Mouse (Mus musculus): ENCODE results near the gene Slc16a10. TPM values are rescaled to one million over a fixed set of nuclear protein-coding genes. Genes with fewer than 3 reads are reported as not detected.

Slc16a10 gene
- polyA plus RNA-seq, 1 experiment from 2014 or later, result 2.2 TPM

GRCm38 (mm10) chr10:40135807-40136778 lies 6.0 kb downstream of the Slc16a10 start:
- Histone ChIP-seq H3K27ac (ENCODE audit: low read length) (no peak overlapping the region), H3K4me3 (replicated peaks; ENCODE audit: low read length) (no peak overlapping the region), H3K36me3 (ENCODE audit: control insufficient read depth, insufficient read depth) (no peaks in the 10 kb centered on the region), H3K27me3 (replicated peaks; ENCODE audit: control insufficient read depth, insufficient read depth, low read length) (0 out of 2 replicates have a peak, but pooled peaks cover 2% of the 10 kb centered on the region), H3K4me1 (replicated peaks; ENCODE audit: control insufficient read depth, insufficient read depth, low read length) (no peaks in the 10 kb centered on the region; the same call in 1 of the 2 replicates), H3K9ac (replicated peaks; ENCODE audit: low read depth, low read length) (no peak overlapping the region), H3K4me2 (ENCODE audit: low read length) (no peak overlapping the region), H3K9me3 (ENCODE audit: control insufficient read depth, low read length) (no peaks in the 10 kb centered on the region)
- ATAC-seq, result no peak
- 67% methylated on average over 9 of the region's 9 CpGs for WGBS

GRCm38 (mm10) chr10:40134906-40135305 lies 7.2 kb downstream of the Slc16a10 start:
- no peak overlapping the region for H3K27ac ChIP-seq (ENCODE audit: low read length)
- H3K27me3 ChIP-seq (replicated peaks; ENCODE audit: control insufficient read depth, insufficient read depth, low read length), result no peaks in the 10 kb centered on the region
- H3K9me3 ChIP-seq (ENCODE audit: control insufficient read depth, low read length), result no peaks in the 10 kb centered on the region
- no peaks in the 10 kb centered on the region for H3K36me3 ChIP-seq (ENCODE audit: control insufficient read depth, insufficient read depth)
- ATAC-seq, result no peak
- no peak overlapping the region for H3K9ac ChIP-seq (replicated peaks; ENCODE audit: low read depth, low read length)
- H3K4me3 ChIP-seq (replicated peaks; ENCODE audit: low read length), result no peak overlapping the region
- 91% methylated on average over 6 of the region's 6 CpGs for WGBS
- H3K4me2 ChIP-seq (ENCODE audit: low read length), result no peak overlapping the region
- H3K4me1 ChIP-seq (replicated peaks; ENCODE audit: control insufficient read depth, insufficient read depth, low read length), result no peaks in the 10 kb centered on the region; the same call in 1 of the 2 replicates

- no peak overlapping the region for H3K27ac ChIP-seq (ENCODE audit: low read length)
- WGBS, result 90% methylated on average over 1 of the region's 1 CpGs
- no peaks in the 10 kb centered on the region for H3K36me3 ChIP-seq (ENCODE audit: control insufficient read depth, insufficient read depth)
- no peaks in the 10 kb centered on the region for H3K9me3 ChIP-seq (ENCODE audit: control insufficient read depth, low read length)
- no peaks in the 10 kb centered on the region for H3K27me3 ChIP-seq (replicated peaks; ENCODE audit: control insufficient read depth, insufficient read depth, low read length)
- no peak for ATAC-seq
- H3K9ac ChIP-seq (replicated peaks; ENCODE audit: low read depth, low read length), result no peak overlapping the region
- no peaks in the 10 kb centered on the region; the same call in 1 of the 2 replicates for H3K4me1 ChIP-seq (replicated peaks; ENCODE audit: control insufficient read depth, insufficient read depth, low read length)
- no peak overlapping the region for H3K4me3 ChIP-seq (replicated peaks; ENCODE audit: low read length)
- H3K4me2 ChIP-seq (ENCODE audit: low read length), result no peak overlapping the region
Measured at GRCm38 (mm10) chr10:40133636-40134035, 8.4 kb downstream of the Slc16a10 start.

- Histone ChIP-seq H3K4me1 (replicated peaks; ENCODE audit: control insufficient read depth, insufficient read depth, low read length) (no peaks in the 10 kb centered on the region; the same call in 1 of the 2 replicates), H3K9ac (replicated peaks; ENCODE audit: low read depth, low read length) (no peak overlapping the region), H3K27me3 (replicated peaks; ENCODE audit: control insufficient read depth, insufficient read depth, low read length) (no peaks in the 10 kb centered on the region), H3K9me3 (ENCODE audit: control insufficient read depth, low read length) (no peaks in the 10 kb centered on the region), H3K4me3 (replicated peaks; ENCODE audit: low read length) (no peak overlapping the region), H3K4me2 (ENCODE audit: low read length) (no peak overlapping the region), H3K27ac (ENCODE audit: low read length) (no peak overlapping the region), H3K36me3 (ENCODE audit: control insufficient read depth, insufficient read depth) (no peaks in the 10 kb centered on the region)
- 90% methylated on average over 9 of the region's 9 CpGs for WGBS
- no peak for ATAC-seq
Measured at GRCm38 (mm10) chr10:40131690-40132418, 10.2 kb downstream of the Slc16a10 start.

GRCm38 (mm10) chr10:40130126-40130525 lies 11.9 kb downstream of the Slc16a10 start:
- WGBS, result 91% methylated on average over 1 of the region's 1 CpGs

GRCm38 (mm10) chr10:40129134-40129533 lies 12.9 kb downstream of the Slc16a10 start:
- Histone ChIP-seq H3K4me1 (replicated peaks; ENCODE audit: control insufficient read depth, insufficient read depth, low read length) (no peaks in the 10 kb centered on the region), H3K9me3 (ENCODE audit: control insufficient read depth, low read length) (no peaks in the 10 kb centered on the region), H3K27ac (ENCODE audit: low read length) (no peak overlapping the region), H3K9ac (replicated peaks; ENCODE audit: low read depth, low read length) (no peak overlapping the region), H3K4me2 (ENCODE audit: low read length) (no peak overlapping the region), H3K36me3 (ENCODE audit: control insufficient read depth, insufficient read depth) (no peaks in the 10 kb centered on the region), H3K4me3 (replicated peaks; ENCODE audit: low read length) (no peak overlapping the region), H3K27me3 (replicated peaks; ENCODE audit: control insufficient read depth, insufficient read depth, low read length) (no peaks in the 10 kb centered on the region)
- ATAC-seq, result no peak

More at GRCm38 (mm10) chr10:40130126-40130525, 11.9 kb downstream of the Slc16a10 start:
- Histone ChIP-seq H3K4me3 (replicated peaks; ENCODE audit: low read length) (no peak overlapping the region), H3K4me2 (ENCODE audit: low read length) (no peak overlapping the region), H3K4me1 (replicated peaks; ENCODE audit: control insufficient read depth, insufficient read depth, low read length) (no peaks in the 10 kb centered on the region), H3K27ac (ENCODE audit: low read length) (no peak overlapping the region), H3K36me3 (ENCODE audit: control insufficient read depth, insufficient read depth) (no peaks in the 10 kb centered on the region), H3K9ac (replicated peaks; ENCODE audit: low read depth, low read length) (no peak overlapping the region), H3K9me3 (ENCODE audit: control insufficient read depth, low read length) (no peaks in the 10 kb centered on the region), H3K27me3 (replicated peaks; ENCODE audit: control insufficient read depth, insufficient read depth, low read length) (no peaks in the 10 kb centered on the region)
- ATAC-seq, result no peak

GRCm38 (mm10) chr10:40128497-40128896 lies 13.6 kb downstream of the Slc16a10 start:
- Histone ChIP-seq H3K36me3 (ENCODE audit: control insufficient read depth, insufficient read depth) (no peaks in the 10 kb centered on the region), H3K4me1 (replicated peaks; ENCODE audit: control insufficient read depth, insufficient read depth, low read length) (no peaks in the 10 kb centered on the region), H3K27me3 (replicated peaks; ENCODE audit: control insufficient read depth, insufficient read depth, low read length) (no peaks in the 10 kb centered on the region), H3K9ac (replicated peaks; ENCODE audit: low read depth, low read length) (no peak overlapping the region), H3K4me2 (ENCODE audit: low read length) (no peak overlapping the region), H3K27ac (ENCODE audit: low read length) (no peak overlapping the region), H3K9me3 (ENCODE audit: control insufficient read depth, low read length) (no peaks in the 10 kb centered on the region), H3K4me3 (replicated peaks; ENCODE audit: low read length) (no peak overlapping the region)
- WGBS, result 89% methylated on average over 7 of the region's 7 CpGs
- ATAC-seq, result no peak

- Histone ChIP-seq H3K4me2 (ENCODE audit: low read length) (no peak overlapping the region), H3K4me1 (replicated peaks; ENCODE audit: control insufficient read depth, insufficient read depth, low read length) (no peaks in the 10 kb centered on the region), H3K36me3 (ENCODE audit: control insufficient read depth, insufficient read depth) (no peaks in the 10 kb centered on the region), H3K27me3 (replicated peaks; ENCODE audit: control insufficient read depth, insufficient read depth, low read length) (no peaks in the 10 kb centered on the region), H3K9ac (replicated peaks; ENCODE audit: low read depth, low read length) (no peak overlapping the region), H3K4me3 (replicated peaks; ENCODE audit: low read length) (no peak overlapping the region), H3K27ac (ENCODE audit: low read length) (no peak overlapping the region), H3K9me3 (ENCODE audit: control insufficient read depth, low read length) (no peaks in the 10 kb centered on the region)
- ATAC-seq, result no peak
- 91% methylated on average over 9 of the region's 9 CpGs for WGBS
Measured at GRCm38 (mm10) chr10:40125200-40125599, 16.9 kb downstream of the Slc16a10 start.

- ATAC-seq, result no peak
- H3K4me1 ChIP-seq (replicated peaks; ENCODE audit: control insufficient read depth, insufficient read depth, low read length), result no peaks in the 10 kb centered on the region
- H3K9me3 ChIP-seq (ENCODE audit: control insufficient read depth, low read length), result no peaks in the 10 kb centered on the region
- H3K4me3 ChIP-seq (replicated peaks; ENCODE audit: low read length), result no peak overlapping the region
- H3K4me2 ChIP-seq (ENCODE audit: low read length), result no peak overlapping the region
- H3K27me3 ChIP-seq (replicated peaks; ENCODE audit: control insufficient read depth, insufficient read depth, low read length), result no peaks in the 10 kb centered on the region
- no peak overlapping the region for H3K9ac ChIP-seq (replicated peaks; ENCODE audit: low read depth, low read length)
- 88% methylated on average over 4 of the region's 4 CpGs for WGBS
- no peaks in the 10 kb centered on the region for H3K36me3 ChIP-seq (ENCODE audit: control insufficient read depth, insufficient read depth)
- no peak overlapping the region for H3K27ac ChIP-seq (ENCODE audit: low read length)
Measured at GRCm38 (mm10) chr10:40124570-40124969, 17.5 kb downstream of the Slc16a10 start.

Data from forebrain, embryonic 16.5 days (tissue).